Mouse (Mus musculus) small intestine, adult 2 months (tissue): Measurements from ENCODE around the gene Irf2bp1. TPM values are rescaled to one million over a fixed set of nuclear protein-coding genes. Genes with fewer than 3 reads are reported as not detected.

Experiments used
- H3K27ac ChIP-seq: fragments of 200-500 bp; 2 replicates; pipeline ENCODE4 v1.5.1; 2012; ENCODE audit warnings: low read depth, low read length, control low read depth, inconsistent platforms; ENCODE audit not compliant: insufficient read depth
- H3K27me3 ChIP-seq: fragments of 200-500 bp; 2 replicates; pipeline ENCODE4 v1.6.1; 2012; ENCODE audit warnings: mild to moderate bottlenecking, moderate library complexity, low read length, inconsistent platforms; ENCODE audit not compliant: control insufficient read depth, insufficient read depth
- H3K36me3 ChIP-seq: fragments of 200-500 bp; 2 replicates; pipeline ENCODE4 v1.6.1; 2012; ENCODE audit warnings: mild to moderate bottlenecking, low read length, control low read depth, inconsistent platforms; ENCODE audit not compliant: control insufficient read depth, insufficient read depth
- H3K4me1 ChIP-seq: fragments of 200-500 bp; 2 replicates; pipeline ENCODE4 v1.6.1; 2012; ENCODE audit warnings: low read length, inconsistent platforms, mixed read lengths; ENCODE audit not compliant: control insufficient read depth, insufficient read depth, insufficient read length
- H3K4me3 ChIP-seq: fragments of 200-500 bp; 2 replicates; pipeline ENCODE4 v1.5.1; 2012; ENCODE audit warnings: low read depth, mild to moderate bottlenecking, control low read depth, inconsistent platforms, low read length, moderate library complexity
- CTCF ChIP-seq: fragments of 200-500 bp; IDR thresholded peaks from 2 replicates; pipeline ENCODE4 v1.5.1; 2012; ENCODE audit warnings: low read depth, mild to moderate bottlenecking, control low read depth, inconsistent platforms, low read length, moderate library complexity, mixed read lengths; ENCODE audit not compliant: insufficient replicate concordance, insufficient read length; ENCODE audit errors: extremely low read depth
- POLR2A ChIP-seq: fragments of 200-500 bp; IDR thresholded peaks from 2 replicates; pipeline ENCODE4 v1.6.1; 2012; ENCODE audit warnings: low read depth, mild to moderate bottlenecking, control low read depth, inconsistent platforms, low read length, moderate library complexity
- WGBS: fragments of 180-500 bp; shearing (Covaris S2); methylation state at CpG from one replicate; pipeline ENCODE4 v1.1.7; 2018; 5-methylcytosine and 5-hydroxymethylcytosine counted together
- polyA plus RNA-seq: library from polyadenylated mRNA; depleted of rRNA; stranded (reverse); fragments of >200 nt; gene quantifications from 2 replicates; pipeline ENCODE4 v1.2.3, GENCODE M21; 2012

Irf2bp1 gene
- polyA plus RNA-seq, 1 experiment = 25.8 TPM

DNA sequence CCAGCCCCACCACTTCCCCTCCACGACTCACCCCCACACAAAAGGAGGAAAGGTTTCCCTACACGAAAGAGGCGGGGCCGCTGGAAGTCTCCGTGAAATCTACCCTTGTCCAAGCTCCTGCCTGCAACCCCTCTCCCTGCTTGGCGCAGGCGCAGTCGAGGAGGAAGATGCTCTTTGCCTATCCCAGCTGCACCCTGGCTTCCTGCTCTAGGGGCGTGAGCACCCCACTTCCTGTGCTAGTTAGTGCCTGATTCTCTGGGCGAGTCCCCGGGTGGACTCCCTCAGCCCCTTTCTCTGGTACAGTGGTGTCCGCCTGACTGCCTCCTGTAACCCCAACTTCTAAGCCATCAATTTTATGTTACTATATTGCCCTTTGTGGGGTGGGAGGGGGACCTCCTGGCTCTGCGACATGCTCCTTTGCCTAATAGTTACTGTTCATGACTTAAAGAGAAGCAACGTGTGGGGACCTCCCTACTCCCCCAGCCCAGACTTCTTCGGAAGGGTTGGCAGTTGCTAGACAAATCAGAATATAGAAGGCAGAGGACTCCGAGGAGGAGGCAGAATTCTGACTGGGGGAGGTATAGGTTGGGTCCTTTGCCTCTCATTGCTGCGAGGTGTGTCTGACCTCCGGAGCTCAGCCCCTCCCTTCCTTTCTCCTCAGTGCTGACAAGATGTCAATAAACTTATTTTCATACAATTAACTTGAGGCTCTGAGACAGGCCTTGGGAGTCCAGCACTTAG lies 2.6 kb upstream of the Irf2bp1 start:
- WGBS = 40% methylated on average over 18 of the region's 18 CpGs
- Histone ChIP-seq H3K27ac (peak overlapping the region; percentile 50), H3K27me3 (no peaks in the 10 kb centered on the region), H3K4me1 (peaks cover 26% of the 10 kb centered on the region), H3K36me3 (peaks cover 7% of the 10 kb centered on the region; the same call in 1 of the 2 replicates), H3K4me3 (peak overlapping the region; percentile 63)
- no peak for TF ChIP-seq CTCF
- TF ChIP-seq POLR2A = no peak

DNA sequence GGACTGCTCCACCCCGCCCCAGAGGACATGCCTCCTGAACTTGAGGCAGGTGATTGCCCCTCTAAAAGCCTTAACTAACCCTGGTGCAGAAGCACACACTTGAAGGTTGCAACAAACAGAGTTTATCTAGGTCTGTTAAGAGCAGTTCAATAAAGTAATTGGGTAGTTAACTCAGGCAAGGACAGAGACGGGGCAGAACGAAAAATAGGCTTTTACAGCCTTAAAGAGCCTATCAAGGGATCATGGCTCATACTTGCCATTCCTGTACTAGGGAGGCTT lies 2.1 kb upstream of the Irf2bp1 start:
- WGBS = 26% methylated on average over 3 of the region's 3 CpGs
- H3K4me1 ChIP-seq = peaks cover 28% of the 10 kb centered on the region
- peak overlapping the region; percentile 50 for H3K27ac ChIP-seq
- peaks cover 7% of the 10 kb centered on the region; the same call in 1 of the 2 replicates for H3K36me3 ChIP-seq
- H3K4me3 ChIP-seq = peak overlapping the region; percentile 63; the same call in 1 of the 2 replicates
- TF ChIP-seq POLR2A (no peak), CTCF (no peak)
- H3K27me3 ChIP-seq = no peaks in the 10 kb centered on the region

DNA sequence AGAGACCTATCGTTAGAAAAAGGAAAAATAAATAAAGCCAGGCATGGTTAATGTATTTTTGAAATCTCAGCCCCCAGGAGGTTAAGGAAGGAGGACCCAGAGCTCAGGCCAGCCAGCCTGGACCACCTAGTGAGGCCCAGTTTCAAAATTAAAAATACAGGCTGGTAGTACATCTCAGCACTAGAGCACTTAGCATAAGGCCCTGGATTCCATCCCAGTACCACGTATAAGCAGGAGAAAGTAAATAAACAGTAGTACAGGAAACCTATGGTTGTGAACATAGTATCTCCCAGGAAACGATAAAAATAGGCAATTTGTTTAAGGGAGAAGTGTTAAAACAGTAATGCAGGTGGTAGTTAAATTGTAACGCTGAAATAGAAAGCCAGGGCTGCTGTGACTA lies 1.7 kb upstream of the Irf2bp1 start:
- H3K27me3 ChIP-seq = no peaks in the 10 kb centered on the region
- H3K4me1 ChIP-seq = peaks cover 30% of the 10 kb centered on the region
- TF ChIP-seq CTCF = no peak
- TF ChIP-seq POLR2A = no peak
- peak overlapping the region; percentile 69; the same call in 1 of the 2 replicates for H3K4me3 ChIP-seq
- H3K36me3 ChIP-seq = peaks cover 7% of the 10 kb centered on the region; the same call in 1 of the 2 replicates
- 0 out of 2 replicates have a peak overlapping the region, but pooled peaks have one; percentile 50 for H3K27ac ChIP-seq
- 6% methylated on average over 4 of the region's 4 CpGs for WGBS

DNA sequence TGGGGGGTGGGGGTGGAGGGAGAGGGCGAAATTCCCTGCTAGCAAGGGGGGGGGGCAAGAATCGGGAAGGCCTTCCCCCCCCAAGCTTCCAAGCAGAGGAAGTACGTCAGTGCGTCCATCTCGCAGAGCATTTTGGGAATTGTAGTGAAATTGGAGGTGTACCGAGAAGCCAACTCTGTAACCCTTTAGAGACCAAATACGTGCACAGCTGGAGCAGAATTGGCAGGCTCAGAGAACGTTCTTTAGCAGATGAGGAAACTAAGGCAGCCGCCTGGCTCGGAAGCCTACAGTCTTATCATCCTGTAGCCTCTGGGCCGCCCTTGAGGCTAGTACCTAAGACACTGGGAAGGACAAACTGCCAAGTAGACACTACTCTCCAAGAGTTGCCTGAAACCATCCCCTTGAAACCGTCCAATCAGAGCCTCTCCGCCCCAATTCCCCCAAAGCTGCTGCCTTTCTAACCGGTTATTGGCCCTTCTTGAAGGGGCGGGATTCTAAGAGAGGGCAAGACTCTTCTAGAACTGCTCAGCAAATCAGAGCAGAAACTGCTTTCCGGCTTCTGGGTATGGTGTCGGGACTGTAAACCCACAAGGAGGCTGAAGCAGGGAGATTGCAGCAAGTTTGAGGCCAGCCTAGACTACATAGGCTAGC lies 871 bp upstream of the Irf2bp1 start:
- H3K4me3 ChIP-seq = peak overlapping the region; percentile 69
- no peaks in the 10 kb centered on the region for H3K27me3 ChIP-seq
- no peak for TF ChIP-seq CTCF
- TF ChIP-seq POLR2A = peak; percentile 31; the same call in 1 of the 2 replicates
- H3K4me1 ChIP-seq = peaks cover 30% of the 10 kb centered on the region
- H3K36me3 ChIP-seq = peaks cover 7% of the 10 kb centered on the region; the same call in 1 of the 2 replicates
- WGBS = 1% methylated on average over 17 of the region's 17 CpGs
- peak overlapping the region; percentile 68 for H3K27ac ChIP-seq

DNA sequence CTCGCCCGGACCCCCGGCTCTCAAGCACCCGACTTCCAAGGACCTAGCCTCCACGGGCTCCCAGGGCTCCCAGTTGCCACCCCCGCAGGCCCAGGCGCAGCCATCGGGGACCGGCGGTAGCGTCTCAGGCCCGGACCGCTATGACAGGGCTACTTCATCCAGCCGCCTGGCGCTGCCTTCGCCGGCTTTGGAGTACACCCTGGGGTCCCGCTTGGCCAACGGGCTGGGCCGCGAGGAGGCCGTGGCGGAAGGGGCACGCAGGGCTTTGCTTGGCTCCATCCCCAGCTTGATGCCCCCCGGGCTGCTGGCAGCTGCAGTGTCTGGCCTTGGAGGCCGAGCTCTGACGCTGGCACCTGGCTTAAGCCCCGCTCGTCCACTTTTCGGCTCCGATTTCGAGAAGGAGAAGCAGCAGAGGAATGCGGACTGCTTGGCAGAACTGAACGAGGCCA lies 811 bp downstream of the Irf2bp1 start:
- TF ChIP-seq POLR2A (no peak), CTCF (no peak)
- Histone ChIP-seq H3K4me3 (peak overlapping the region; percentile 97), H3K27ac (peak overlapping the region; percentile 6; the same call in 1 of the 2 replicates), H3K36me3 (peaks cover 7% of the 10 kb centered on the region; the same call in 1 of the 2 replicates), H3K4me1 (peaks cover 30% of the 10 kb centered on the region), H3K27me3 (no peaks in the 10 kb centered on the region)
- 3% methylated on average over 34 of the region's 34 CpGs for WGBS

DNA sequence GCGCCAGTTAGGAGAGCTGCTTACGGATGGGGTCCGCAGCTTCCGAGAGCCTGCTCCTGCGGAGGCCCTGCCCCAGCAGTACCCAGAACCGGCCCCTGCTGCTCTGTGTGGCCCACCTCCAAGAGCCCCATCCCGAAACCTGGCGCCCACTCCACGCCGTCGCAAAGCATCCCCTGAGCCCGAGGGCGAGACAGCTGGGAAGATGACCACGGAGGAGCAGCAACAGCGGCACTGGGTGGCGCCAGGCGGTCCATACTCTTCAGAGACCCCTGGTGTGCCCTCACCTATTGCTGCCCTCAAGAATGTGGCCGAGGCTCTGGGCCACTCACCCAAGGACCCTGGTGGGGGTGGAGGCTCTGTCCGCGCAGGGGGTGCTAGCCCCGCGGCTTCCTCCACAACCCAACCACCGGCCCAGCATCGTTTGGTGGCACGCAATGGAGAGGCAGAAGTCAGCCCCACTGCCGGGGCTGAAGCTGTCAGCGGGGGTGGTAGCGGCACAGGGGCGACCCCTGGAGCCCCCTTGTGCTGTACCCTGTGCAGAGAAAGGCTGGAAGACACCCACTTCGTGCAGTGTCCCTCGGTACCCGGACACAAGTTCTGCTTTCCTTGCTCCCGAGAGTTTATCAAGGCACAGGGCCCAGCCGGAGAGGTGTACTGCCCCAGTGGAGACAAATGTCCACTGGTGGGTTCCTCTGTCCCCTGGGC lies 1.7 kb downstream of the Irf2bp1 start:
- 30% methylated on average over 34 of the region's 34 CpGs for WGBS
- H3K4me3 ChIP-seq = peak overlapping the region; percentile 97
- TF ChIP-seq POLR2A (no peak), CTCF (no peak)
- peaks cover 7% of the 10 kb centered on the region; the same call in 1 of the 2 replicates for H3K36me3 ChIP-seq
- peaks cover 32% of the 10 kb centered on the region for H3K4me1 ChIP-seq
- H3K27me3 ChIP-seq = no peaks in the 10 kb centered on the region
- H3K27ac ChIP-seq = no peak overlapping the region

DNA sequence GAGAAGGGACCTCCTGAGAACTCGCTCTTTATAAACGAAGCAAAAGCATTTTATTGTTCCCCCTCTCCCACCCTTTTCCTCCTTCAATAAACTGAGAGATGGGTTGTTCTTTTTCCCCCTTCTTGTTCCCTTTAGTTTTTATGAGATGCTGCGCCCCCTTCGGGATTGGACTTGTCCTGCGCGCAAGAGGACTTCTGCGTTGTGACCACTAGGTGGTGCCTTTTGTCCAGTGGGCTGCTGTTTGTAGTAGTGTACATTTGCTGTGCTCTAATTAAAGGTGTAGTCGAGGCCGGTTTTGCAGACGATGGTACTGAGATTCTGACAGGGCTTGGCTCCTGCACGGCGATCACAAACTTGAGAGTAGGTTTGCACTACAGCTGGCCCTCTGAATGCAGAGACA lies 2.6 kb downstream of the Irf2bp1 start:
- TF ChIP-seq POLR2A (no peak), CTCF (peak; percentile 99; the same call in 1 of the 2 replicates)
- WGBS = 3% methylated on average over 12 of the region's 12 CpGs
- Histone ChIP-seq H3K4me3 (no peak overlapping the region), H3K27ac (0 out of 2 replicates have a peak overlapping the region, but pooled peaks have one; percentile 36), H3K4me1 (peaks cover 31% of the 10 kb centered on the region), H3K36me3 (peaks cover 7% of the 10 kb centered on the region; the same call in 1 of the 2 replicates), H3K27me3 (no peaks in the 10 kb centered on the region)
